Mouse (Mus musculus) erythroid progenitor cell, adult 5-6 weeks (primary cell): Measurements from ENCODE around the gene Gipc2. TPM values are rescaled to one million over a fixed set of nuclear protein-coding genes. Genes with fewer than 3 reads are reported as not detected.
A peak's percentile ranks its signal among the peaks of the same experiment; 100 is the strongest.

Experiments used
- ATAC-seq: replicated peaks from 2 replicates; pipeline ENCODE4 v1.8.0; 2016; ENCODE audit warnings: moderate number of reproducible peaks, mild to moderate bottlenecking, moderate TSS enrichment, inconsistent platforms; ENCODE audit not compliant: poor library complexity, low FRiP score, severe bottlenecking
- total RNA-seq, 2 experiments: library from RNA; stranded (forward) in 1 of 2; stranded (reverse) in 1 of 2; fragments of 150-400 nt in 1 of 2; fragments of 186-747, 209-891 nt in 1 of 2; gene quantifications; 2 replicates each; pipeline versions ENCODE4 v1.2.3 to v1.2.4; 2015 to 2017; ENCODE audit warnings: low replicate concordance in 2 of 2

The Gipc2 gene
- total RNA-seq, 2 experiments from 2014 or later = not detected

DNA sequence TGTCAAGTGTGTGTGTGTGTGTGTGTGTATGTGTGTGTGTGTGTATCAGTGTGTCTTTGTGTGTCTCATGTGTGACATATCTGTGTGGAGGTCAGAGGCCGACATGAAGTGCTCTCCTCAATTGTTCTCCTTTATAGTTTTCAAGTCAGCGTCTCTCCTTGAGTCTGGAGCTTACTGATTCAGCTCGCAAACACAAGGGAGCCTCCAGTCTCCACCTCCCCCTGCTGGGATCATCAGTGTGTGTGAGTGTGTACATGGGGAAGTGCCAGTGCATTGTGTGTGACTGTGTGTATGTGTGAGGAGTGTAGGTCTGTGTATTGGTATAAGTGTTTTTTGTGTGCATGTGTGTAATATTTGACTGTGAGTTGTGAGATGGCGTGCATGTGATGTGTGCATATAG, 62.6 kb downstream of the Gipc2 start:
- no peak for ATAC-seq

DNA sequence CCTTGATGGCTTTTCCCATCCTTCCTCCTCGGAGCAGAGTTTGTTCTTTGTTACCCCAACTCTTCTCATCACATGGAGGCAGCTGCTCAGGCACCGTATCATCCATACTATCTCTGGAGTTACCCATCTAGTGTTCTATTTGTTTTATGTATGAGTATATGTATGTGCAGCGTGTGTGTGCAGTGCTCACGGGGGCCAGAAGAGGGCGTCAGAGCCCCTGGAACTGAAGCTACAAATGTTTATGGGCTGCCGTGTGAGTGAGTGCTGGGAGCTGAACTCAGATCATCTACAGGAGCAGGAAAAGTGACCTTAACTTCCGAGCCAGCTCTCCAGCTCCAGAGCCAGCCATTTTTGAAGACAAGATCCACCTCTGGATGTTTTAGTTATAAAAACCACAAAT, 64.6 kb downstream of the Gipc2 start:
- ATAC-seq = no peak

DNA sequence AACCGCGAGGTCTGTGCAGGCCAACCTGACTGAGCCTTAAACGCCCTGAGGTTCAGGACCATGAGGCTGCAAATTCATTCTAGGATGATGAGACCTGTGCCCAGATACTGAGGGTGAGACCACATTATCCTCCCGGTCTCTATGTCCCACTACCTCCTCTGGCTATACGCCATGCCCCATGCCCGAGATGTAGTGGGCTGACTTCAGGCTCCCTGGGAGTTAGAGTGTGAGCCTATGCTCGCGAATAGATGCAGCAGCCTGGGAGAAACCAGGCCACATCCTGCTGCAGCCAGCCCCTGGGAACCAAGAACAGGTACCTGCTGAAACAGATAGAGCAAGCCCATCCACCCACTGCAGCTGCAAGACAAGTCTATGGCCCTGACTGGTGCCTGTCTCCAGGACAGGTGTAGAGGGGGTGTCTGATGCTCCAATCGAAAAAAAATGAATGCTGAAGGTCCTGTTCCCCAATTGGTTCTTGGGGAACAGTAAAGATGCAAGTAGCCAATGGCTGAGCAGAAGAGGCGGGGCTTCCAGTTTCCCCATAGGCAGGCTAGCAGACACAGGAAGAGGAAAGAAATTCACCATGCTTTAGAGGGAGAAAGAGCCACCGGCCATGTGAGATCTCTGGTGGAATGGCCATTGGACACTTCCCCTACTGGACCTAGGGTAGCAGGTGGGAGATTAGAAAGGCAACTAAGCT, 65.8 kb downstream of the Gipc2 start:
- 0 out of 2 replicates have a peak, but pooled peaks have one; percentile 40 for ATAC-seq

DNA sequence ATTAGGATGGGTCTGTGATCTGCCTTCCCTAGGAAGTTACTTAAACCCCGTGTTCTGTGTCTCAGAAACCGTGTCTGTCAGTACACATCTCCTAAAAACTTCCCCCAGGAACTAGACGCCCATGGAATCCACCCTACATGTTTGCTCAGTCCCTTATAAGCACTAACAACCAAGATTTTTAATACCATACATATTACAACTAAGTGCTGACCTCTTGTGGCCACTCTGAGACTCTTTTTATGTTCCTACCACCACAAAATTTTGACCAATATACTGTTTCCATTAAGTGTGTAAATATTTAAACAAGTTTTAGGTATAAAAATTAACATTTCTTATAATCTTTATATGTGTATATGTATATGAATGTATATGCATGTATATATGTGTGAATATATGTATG, 71.0 kb downstream of the Gipc2 start:
- peak; percentile 59; the same call in 1 of the 2 replicates for ATAC-seq

DNA sequence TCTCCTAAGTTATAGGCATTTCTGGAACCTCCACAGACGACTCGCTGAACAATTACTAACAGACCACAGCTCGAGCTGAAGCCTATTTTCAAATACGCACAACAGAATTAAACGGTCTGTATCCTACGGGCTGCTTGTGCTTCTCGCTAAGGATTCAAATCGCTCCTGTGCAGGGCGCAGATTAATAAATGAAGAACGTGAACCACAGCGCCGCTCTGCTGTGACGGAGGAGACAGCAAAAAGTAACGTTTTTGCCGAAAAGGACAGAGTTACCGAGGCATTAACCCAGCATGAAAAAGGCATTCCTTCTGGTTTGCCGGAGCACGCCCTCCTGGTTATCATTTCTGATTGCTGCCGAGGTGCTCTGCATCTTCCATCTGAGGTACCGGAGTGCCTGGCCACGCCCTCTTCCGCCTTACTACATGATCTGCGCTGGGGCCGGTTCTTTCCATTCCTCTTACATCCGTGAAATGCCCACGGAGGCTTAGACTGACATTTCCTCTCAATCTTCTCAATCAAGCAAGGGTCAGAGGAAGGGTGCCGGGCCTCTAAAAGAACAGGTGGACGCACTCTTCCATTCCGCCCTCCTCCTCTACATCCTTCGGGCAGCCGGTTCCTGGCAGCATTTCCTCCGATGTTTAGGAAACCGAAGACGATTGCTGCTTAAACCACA, 73.5 kb downstream of the Gipc2 start:
- ATAC-seq = no peak

DNA sequence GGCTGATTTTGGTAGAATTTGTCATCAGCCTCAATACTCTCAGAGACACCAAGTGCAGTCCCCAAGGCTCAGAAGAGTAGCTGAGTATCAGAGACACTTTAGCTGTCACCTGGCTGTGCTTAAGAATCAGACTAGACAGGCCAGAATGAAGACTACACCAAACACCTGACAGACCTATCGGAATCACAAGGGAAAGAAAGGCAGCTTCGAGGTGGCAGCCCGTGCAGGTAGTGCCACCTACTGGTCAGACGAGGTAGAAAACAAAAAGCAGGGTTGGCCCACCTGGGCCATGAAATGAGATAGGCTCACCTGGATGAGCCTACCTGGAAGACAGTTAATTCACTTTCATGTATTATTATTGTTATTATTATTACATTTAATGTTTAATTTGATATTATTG, 76.9 kb downstream of the Gipc2 start:
- ATAC-seq = peak; percentile 81

DNA sequence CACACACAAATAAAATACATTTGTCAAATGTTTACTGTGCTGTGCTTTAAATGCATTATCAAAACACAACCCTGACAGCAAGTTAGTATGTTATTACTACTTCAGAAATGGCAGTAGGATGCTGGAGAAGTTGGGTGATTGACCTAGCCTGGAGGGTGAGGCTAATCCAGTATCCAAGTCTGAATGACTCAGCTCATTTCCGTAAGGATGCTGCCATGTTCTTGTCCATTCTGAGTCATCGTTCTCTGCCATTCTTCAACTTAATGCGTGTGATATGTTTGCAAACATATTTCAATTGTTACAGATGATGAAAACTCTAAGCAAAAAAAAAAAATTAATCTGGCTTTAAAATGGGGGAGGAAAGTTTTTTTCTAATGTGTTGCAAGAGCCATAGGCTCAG, 84.6 kb downstream of the Gipc2 start:
- no peak for ATAC-seq

DNA sequence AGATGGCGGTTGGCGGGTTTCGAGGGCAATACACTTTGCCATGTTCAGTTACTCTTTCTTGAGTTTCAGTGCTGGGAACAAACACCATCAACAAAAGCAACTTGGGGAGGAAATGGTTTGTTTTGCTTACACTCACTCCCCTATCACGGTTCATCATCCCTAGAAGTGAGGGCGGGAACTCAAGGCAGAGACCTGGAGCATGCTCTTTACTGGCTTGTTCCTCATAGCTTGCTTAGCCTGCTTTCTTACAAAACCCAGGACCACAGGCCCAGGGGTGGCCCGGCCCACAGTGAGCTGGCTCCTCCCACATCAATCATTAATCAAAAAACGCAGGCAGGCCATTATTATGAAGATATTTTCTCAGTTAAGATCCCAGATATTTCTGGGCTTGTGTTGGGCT, 89.9 kb downstream of the Gipc2 start:
- ATAC-seq = no peak

DNA sequence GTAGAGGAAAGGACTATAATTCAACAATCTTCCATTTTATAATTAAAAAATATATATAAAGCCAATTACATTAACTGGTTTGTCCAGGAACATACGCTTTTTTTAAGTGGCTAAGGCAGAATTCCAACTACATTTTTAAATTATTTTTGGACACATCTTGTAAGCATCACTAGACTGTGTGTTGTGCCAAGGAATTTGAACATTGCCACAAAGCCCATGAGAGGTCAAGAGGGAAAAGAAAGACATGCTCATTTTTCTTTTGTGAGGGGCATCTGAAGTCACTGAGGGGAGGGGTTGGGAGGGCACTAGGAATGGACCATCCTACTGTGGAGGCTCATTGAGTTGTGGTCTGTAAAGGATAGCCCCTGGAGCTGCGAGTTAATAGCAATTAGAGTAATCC, 97.0 kb downstream of the Gipc2 start:
- no peak for ATAC-seq

DNA sequence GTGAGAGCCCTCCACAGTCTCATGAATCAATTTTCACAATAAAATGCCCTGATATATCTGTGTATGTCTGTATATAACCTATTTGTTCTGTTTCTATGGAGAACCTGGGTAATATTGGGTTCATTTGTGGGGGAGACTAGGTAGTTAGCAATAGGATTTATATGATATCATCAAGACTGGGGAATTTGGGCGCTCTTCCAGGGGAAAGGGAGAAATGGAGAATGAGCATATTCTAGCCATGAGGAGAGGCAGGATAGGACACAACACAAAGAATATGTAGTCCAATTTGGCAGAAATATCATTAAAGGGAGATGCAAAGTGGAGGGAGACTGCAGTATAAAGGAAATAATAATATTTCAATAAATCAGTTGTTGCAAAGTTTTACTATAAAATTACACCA, 97.7 kb downstream of the Gipc2 start:
- no peak for ATAC-seq

DNA sequence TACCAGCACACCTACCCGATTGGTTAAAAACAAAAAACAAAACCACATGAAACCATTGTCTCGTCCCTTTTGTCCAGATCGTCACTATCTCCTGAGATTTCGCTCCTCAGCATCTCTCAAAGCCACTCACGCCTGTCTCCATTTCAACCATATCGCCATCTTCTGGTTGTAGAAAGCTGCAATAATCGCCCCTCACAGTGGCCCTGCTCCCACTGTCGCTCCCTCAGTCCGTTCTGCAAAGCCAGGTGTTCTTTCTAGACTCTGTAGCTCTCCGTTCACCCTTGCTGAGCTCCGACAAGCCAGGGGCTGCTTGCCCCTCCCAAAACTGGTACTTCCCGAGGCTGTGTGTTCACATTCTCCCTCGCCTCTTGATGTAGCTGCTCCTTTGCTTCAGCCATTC, 99.3 kb downstream of the Gipc2 start:
- no peak for ATAC-seq

DNA sequence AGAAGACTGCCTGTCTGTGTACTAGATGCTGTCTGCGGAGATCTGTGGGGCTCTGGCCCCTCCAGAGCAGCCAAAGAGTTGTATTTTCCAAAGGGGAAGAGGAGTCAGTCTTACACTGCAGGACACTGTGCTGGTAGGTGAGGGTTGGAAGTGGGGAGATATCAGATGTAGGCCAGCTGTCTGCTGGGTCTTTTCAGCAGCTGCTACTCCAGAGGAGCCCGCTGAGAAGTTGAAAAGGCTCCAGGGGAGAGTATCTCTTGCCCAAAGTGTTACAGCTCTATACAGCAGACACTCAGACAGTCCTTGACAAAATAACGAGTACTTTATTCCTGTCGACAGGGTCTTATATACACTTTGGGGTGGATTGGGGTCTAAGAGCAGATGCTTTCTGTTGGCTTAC, 100.2 kb downstream of the Gipc2 start:
- no peak for ATAC-seq

DNA sequence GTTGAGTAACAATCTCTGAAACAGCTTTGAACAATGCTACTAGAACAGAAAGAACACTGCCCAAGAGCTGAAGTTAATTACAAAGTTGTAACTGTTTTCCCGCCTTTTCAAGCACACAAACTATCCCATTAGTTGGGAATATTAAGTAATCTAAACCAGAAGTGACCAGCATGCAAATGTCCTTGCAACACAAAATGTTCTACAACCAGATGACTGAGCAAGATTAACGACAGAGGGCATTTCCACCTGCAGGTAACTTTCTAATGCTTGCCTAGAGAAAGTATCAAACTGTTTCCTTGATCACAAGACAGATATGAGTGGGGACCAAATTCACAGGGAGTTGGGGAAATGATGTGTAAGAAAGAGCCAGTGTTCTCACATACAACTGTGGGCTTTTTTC, 101.9 kb downstream of the Gipc2 start:
- ATAC-seq = no peak

DNA sequence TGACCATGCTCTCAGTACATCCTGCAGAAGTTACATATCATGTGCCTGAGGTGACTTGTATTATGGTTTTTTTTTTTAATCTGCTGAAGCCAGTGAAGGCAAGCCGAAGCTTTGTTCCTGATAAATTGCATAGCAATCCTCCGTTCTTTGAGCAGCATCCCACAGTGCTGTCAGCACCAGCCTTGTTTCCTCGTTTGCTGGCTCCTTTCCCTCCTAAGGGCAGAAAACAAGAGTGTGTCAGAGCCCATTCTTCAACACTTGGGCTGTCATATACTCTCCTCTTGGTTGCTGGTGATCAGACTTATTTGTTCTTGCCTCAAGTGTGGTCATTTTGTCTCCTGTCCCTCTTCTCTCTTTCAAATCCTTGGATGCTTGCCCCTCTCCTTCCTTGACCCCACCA, 103.2 kb downstream of the Gipc2 start:
- no peak for ATAC-seq

DNA sequence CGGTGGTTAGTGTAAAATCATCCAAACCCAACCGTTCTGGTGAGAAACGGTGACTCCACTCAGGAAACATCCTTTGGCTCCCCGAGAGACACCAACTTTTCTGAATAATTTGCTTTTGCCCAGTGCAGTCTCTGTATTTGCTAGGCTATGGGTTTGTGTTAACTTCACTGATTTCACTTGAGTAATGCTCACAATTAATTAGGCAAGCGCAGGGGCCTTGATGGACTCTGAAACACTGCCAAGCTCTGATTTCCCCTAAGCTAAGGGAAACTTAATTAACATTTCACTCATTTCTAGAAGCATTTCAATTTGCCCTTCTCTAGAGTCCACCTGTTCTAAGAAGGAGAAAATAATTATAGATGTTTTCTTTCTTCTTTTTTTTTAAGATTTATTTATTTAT, 104.9 kb downstream of the Gipc2 start:
- no peak for ATAC-seq

DNA sequence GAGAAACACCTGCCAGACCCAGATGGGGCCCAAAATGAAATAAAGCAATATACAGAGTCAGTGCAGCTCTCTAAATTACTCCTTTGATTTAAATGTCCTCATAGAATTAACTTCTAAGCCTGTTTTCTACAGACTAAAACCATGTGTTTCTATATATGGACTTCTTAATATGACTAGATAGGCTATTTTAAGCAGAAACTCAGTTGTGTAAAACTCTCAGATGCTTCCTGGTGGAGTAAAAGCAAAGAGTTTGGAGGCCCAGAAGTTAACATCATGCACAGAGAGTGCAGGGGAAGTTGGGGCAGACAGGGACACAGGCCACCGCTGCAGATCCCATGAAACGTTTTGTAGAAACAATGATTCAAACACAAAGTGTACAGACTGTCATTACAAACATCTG, 107.8 kb downstream of the Gipc2 start:
- no peak for ATAC-seq

DNA sequence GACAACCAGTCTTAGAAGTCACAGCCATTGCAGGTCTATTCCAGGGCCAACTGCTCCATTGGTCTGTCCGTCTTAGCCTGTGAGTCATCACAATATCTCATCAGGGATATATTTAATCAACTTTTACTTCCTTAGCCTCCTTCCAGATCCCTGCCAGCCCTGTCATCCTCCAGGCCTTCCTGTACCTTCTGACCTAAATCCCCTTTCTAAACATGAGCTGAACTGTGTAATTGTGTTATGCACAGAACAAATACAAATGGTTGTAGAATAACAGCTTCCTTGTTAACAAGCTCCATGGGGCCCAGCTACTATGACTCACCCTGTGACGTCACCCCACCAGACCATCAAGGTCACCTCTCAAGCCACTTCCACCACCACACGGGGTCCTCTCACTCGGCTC, 111.8 kb downstream of the Gipc2 start:
- no peak for ATAC-seq

DNA sequence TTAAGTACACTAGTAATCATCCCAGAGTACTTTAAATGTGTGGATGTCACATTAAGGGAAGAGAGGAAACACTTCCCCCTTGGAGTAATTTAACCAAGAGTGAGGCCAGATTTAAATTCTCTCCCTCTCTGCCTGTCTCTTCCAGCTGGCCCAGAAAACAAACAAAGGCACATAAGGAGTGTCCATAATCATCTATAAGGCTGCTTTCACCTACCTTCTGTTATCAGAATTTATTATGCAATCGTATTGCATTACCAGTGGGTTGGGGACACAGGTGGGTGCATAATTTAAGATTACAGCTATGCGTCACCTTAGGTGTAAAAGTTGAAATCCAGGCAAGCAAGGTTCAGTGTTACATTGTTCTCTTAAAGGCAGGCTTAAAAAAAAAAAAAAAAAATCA, 114.1 kb downstream of the Gipc2 start:
- ATAC-seq = no peak

DNA sequence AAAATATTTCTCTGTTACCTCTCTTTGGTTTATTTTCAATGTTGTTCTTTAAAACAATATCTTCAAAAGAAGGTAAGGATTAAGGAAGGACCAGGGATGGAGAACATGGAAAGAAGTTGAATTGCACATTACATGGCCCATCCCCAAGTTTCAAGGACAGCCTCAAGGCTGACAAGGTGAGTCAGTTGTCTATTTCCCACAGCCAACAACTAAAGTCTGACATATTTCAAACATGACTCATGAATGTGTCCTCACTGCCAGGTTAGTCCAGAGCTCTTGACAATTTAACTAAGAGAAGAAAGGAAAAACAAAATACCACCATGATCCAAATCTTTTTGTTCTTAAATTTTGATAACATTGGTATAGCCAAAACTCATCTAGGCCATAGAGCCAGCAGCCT, 118.1 kb downstream of the Gipc2 start:
- no peak for ATAC-seq

DNA sequence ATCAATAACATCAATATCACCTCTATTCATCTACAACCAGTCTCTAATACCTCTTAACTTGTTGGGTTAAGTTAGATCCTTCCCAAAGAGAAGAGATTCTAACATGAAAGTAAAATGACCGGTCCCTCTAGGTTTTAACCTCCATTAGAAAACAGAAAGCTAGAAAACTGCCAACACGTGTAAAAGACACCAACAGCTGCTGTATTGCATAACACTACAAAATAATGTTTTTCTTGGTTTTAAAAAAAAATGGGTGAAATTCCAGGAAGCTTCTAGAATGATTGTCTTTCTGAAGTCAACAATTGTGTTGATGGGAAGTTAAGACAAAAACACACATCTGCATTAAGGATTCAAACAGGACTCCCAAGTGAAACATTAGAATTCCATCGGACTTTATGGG, 119.1 kb downstream of the Gipc2 start:
- ATAC-seq = no peak
